Mouse (Mus musculus) urinary bladder, adult 2 months (tissue): ENCODE measurements around the gene Sgtb. TPM values are rescaled to one million over a fixed set of nuclear protein-coding genes. Genes with fewer than 3 reads are reported as not detected.

Experiments used
- DNase-seq: peaks from one replicate; pipeline ENCODE4 v3.0.0; 2022; ENCODE audit warnings: low spot score
- polyA plus RNA-seq: library from polyadenylated mRNA; depleted of rRNA; stranded (reverse); fragments of >200 nt; gene quantifications from 2 replicates; pipeline ENCODE4 v1.2.3, GENCODE M21; 2012; rRNA removed

Sgtb gene
- 2.7 and 3.0 TPM in 2 replicates for polyA plus RNA-seq

DNA sequence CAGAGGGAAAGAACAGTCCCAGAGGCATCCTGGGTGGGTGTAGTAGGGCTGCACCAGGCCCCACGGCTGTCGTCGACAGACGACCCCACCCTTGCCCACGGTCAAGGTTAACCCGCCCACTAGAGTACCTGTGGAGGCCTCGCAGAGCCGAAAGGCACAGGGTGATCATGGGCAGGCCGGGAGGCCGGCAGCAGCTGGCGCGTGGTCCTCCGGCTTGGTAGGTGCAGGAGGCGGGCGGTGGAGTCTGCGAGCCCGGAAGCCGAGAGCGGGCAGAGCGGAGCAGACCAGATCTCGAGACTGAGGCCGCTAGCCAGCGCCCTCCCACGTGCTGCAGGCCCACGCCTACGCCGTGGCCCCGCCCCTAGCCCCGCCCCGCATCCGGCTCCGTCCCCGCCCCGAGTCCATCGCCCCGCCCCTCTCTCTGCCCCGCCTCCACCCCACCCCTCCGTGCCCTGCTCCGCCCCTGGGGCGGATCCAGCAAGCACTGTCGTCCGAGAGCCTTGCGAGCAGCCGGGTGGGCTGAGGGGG is at the start of gene Sgtb, which contains the start of gene Nln:
Gene Sgtb, plus strand, starts transcription at position 454 of the 528 bp plus-strand sequence.
Gene Nln, minus strand, starts transcription at position 327 of the 528 bp plus-strand sequence.
- peak; percentile 77 for DNase-seq

- no peak for DNase-seq
Measured at GRCm38 (mm10) chr13:104060231-104060630, 49.3 kb upstream of the Sgtb start.

DNA sequence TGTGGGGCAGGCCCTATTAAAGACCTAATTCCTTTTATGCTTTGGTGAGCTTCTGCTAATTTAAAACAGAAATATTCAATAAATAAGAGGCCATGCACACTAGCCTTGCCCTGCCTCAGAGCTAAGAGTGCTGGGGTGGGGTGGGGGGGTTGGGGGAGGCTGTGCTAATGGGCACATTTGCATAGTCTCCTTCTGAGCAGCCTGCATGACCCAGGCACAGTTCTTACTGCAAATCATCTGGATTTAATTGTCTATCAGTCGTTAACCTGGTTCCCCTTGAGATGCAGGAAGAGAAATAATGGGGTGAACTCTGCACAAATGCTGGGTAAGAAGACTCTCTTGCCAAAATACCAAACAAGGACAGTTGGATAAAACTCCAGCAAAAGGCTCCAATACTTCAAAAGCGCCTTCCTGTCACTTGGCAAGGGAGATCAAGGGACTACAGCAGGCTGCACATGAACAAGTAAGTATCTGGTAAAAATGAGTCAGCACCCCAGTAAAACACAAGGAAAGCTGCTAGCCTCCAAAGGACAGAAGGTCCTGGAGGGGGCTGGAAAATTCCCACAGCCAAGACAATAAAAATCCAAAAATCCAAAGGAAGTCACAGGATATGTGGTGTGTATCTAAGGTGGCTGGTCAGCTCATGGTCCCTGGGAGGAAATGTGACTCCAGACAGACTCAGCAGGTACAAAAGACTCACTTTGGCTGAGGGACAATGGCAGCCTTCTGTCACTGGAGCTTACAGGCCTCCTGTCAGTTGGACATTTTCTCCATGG is 47.4 kb upstream of the Sgtb start:
- no peak for DNase-seq

GRCm38 (mm10) chr13:104063061-104063460 is 46.5 kb upstream of the Sgtb start:
- DNase-seq: no peak

- no peak for DNase-seq
Measured at GRCm38 (mm10) chr13:104065649-104066347, 43.7 kb upstream of the Sgtb start.

GRCm38 (mm10) chr13:104069216-104069615 is 40.3 kb upstream of the Sgtb start:
- DNase-seq: no peak

DNA sequence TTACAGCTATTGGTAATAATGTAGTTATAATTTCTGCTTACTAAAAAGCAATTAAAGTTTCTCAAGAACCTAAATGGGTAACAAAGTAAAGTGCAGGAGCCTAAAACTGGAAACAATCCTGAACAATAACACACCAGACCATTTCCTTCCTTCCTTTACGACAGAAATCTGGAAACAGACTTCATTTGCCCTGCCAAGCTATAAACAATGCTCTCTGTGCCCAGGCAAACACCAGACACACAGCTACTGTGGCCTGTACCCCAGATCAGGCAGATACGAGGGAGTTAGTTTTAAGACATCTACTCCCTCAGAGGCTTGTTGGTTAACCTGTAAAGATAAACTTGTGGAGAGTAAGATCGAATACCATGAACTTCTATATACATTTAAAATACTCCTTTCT is 38.8 kb upstream of the Sgtb start:
- DNase-seq: no peak

DNA sequence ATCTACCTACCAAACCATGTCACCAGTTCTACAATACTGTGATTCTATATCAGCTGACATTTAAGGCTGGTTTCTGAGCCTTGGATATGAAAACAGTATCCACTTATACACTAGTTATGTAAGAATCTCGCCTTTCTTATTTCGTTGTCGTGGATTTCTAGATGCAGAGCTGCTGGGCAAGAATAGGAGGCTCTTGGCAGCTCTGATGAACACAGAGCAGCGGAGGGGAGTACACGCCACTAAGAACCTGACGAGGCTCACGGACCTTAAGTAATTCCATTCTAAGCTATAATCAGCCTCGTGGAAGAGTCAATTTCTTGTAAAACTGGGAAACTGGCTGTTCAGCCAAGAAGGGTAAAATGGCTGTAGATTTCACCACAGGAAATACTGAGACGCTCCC is 37.2 kb upstream of the Sgtb start:
- no peak for DNase-seq

- DNase-seq: no peak
Measured at GRCm38 (mm10) chr13:104074230-104074629, 35.3 kb upstream of the Sgtb start.

GRCm38 (mm10) chr13:104074731-104075130 is 34.8 kb upstream of the Sgtb start:
- no peak for DNase-seq

DNA sequence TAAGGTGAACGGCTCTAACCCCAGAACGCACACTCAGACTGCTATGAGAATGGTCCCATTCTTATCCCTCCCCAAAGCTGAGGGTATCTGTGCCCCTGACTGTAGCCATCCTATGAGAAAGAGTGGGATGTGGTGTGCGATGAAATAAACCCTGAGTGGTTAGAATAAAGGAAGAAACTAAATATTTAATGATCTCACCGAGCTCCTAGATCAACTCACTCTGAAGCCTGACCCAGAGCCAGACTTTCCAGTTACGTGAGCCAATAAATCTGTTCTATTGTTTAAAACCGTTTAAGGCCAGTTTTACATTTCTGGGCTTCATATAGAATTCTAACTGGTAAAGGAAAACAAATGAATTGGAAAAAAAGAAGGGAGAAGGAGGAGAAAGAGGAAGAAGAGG is 32.5 kb upstream of the Sgtb start:
- no peak for DNase-seq

DNA sequence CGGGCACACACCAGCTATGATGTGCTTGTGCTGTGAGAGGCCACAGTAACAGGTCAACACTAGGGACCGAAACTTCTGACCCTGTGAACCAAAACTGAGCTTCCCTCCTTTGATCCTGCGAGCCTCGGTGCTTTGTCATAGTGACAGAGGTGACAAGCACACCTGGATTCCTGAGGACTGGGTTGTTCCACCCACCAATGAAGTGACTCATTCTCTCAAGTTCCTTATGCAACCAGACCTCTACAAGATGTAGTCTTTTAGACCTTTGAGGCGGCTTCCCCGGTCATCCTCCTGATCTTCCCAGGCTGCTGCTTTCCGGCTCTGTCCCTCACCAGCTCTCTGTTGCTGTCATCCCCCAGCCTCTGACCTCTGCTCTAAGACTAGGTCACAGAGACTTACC is 27.0 kb upstream of the Sgtb start:
- no peak for DNase-seq

DNA sequence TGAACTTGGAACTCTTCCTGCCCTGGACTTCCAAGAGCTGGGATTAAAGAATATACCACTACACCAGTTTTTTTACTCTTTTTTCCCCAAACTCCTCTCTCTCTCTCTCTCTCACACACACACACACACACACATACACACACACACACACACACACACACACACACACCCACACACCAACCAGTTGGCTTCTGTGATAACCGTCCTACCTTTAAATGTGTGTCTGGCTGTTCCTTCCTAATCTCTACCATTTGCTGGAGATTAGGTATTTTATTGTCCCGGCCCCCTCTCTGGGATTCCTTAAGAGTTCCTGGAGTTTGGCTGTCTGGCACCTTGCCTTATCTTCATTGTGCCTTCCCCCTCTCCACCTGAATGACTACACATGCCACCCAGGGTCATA is 24.9 kb upstream of the Sgtb start:
- no peak for DNase-seq

GRCm38 (mm10) chr13:104089387-104089786 is 20.2 kb upstream of the Sgtb start:
- DNase-seq: no peak

DNA sequence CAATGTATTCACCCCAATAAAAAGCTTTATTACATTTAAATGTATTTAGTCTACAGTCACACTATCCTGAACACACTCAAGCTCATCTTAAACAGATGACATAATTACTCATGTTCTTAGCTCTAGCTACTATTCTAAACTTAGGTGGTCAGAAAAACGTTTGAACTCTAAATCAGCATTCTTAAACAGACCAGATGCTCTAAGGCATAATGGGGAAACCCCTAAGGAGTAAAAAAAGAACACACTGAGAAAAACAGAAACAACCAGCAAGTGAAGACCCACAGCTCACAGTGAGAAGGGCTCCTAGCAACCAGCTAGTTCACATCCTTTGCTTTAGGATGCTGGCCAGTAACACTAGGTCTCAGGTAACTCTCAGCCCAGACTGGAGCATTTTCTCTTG is 17.8 kb upstream of the Sgtb start:
- no peak for DNase-seq

DNA sequence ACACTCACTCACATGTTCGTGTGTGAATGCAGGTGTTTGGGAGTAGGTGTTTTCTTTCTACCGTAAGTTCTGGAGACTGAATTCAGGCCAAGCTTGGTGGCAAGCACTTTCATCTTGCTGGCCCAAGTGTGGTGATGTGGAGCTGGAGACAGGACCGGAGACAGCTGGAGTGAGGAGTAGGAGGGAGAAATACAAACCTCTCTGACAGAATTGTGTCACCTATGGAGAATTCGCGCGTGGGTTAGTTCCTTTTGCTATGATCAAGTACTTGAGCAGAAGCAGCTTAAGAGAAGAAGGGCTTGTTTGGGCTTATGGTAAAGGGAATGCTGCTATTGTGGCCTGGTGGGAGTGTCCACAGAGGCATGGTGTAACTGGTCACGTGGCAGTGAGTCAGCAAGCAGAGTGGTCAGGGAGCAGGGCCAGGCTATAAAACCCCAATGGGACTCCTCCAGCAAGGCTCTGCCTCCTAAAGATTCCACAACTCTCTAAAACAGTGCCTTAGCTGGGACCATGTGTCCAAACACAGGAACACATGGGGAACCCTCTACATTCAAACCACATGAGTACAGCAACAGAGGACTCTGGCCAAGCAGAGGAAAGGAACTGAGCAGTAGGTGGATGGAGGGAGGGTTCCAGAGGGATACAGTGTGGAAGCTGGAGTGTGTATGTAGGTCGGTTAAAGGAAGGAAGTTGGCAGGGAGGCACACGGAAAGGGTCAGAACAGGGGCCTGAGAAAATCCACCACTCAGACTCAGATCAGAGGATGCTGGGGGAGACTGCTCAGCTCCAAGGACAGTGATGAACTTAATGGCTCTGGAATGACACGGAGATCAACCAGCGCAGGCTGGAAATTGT is 14.8 kb upstream of the Sgtb start:
- no peak for DNase-seq

GRCm38 (mm10) chr13:104095955-104096354 is 13.6 kb upstream of the Sgtb start:
- no peak for DNase-seq

DNA sequence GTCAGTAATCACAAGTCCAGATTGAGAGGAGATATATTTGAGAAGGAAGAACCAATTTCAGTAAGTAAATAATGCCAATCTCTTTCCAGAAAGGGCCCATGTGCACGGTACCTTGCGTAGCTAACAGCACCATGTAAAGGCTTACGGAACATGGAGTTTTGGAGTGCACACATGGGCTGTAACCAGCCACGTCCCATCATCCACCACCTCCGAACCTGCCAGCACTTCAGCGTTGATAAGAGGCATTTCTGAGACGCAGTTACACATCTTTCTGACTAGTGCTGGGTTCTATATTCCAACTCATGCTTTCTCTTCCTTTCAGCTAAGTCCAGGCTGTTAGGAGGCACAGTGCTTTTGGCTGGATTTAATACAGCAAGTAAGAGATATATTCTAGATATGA is 12.4 kb upstream of the Sgtb start:
- no peak for DNase-seq

DNA sequence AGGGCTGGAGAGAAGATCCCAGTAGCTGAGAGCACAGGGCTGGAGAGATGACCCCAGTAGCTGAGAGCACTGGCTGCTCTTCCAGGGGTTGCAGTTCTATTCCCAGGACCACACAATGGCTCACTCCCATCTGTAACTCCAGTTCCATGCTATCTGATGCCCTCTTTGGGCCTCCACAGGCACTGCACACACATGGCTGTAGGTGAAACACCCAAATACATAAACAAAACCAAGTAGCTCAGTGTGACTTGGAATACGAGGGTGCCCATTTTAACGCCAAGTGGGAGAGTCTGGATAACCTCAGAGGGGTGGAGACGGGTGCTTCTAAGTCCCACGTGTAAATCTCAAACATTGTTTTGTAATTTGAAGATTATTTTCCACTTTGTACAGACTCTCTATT is 9.1 kb upstream of the Sgtb start:
- no peak for DNase-seq

DNA sequence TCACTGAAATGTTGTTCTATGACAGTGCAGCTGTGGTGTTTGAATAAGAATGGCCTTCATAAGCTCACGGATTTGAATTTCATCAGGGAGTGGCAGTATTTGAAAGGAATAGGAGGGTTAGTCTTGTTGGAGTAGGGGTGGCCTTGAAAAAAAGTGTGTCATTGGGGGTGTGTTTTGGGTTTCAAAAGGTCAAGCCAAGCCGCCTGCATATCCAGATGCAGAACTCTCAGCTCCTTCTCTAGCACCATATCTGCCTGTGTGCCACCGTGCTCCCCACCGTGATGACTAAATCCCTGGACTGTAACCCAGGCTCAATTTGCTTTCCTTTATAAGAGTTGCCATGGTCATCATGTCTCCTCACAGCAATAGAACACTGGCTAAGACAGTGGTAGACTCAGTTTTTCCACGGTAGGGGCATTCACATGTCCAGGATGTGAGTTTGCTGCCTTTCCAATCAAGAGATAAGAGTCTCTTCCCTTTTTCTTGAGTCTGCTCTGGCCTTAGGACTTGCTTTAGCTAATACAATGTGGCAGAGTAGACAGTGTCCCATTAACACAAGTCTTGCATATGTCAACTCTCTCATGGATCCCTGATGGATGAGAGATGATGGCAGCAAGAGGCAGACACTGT is 7.8 kb upstream of the Sgtb start:
- DNase-seq: no peak

GRCm38 (mm10) chr13:104108651-104109287 is 772 bp upstream of the Sgtb start:
- DNase-seq: no peak
